Mouse (Mus musculus): ENCODE results near the gene Tada2a. TPM values are rescaled to one million over a fixed set of nuclear protein-coding genes. Genes with fewer than 3 reads are reported as not detected.

Gene Tada2a
- total and polyA plus RNA-seq, 2 experiments from 2014 or later: 20.3 to 25.9 TPM

DNA sequence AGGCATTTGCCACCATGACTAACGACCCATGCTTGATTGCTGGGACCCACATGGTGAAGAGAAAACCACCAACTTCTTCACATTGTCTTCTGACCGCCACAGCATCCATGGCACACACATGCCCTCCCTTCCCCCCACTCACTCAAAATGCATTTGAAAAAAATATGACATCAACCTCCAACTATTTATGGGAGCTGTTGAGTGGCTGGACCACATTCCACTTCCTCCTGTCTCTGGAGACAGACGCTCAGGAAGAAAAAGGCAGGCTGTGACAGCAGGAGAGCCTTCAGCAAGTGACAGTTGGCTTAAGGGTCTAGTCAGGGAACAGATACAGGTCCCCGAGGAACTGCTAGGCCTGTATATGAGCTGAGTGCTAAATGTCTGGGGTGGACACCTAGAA lies 49.5 kb downstream of the Tada2a start:
- ATAC-seq (ENCODE audit: low FRiP score) (no peak), DNase-seq (ENCODE audit: low spot score) (no peak)
- Histone ChIP-seq H3K27me3 (ENCODE audit: insufficient read depth, low read length) (no peaks in the 10 kb centered on the region), H3K27ac (ENCODE audit: low read depth, low read length) (no peak overlapping the region), H3K36me3 (ENCODE audit: insufficient read depth, low read length) (peaks cover 20% of the 10 kb centered on the region), H3K9me3 (ENCODE audit: low read length) (no peaks in the 10 kb centered on the region), H3K4me1 (ENCODE audit: insufficient read depth, low read length) (no peaks in the 10 kb centered on the region), H3K4me2 (ENCODE audit: low read depth, low read length, poor library complexity, severe bottlenecking) (no peak overlapping the region), H3K9ac (replicated peaks; ENCODE audit: low read length, poor library complexity, severe bottlenecking) (no peak overlapping the region), H3K4me3 (ENCODE audit: low read depth, low read length) (no peak overlapping the region)
- no peak for TF ChIP-seq CTCF (IDR thresholded peaks at IDR 0.05)
- WGBS: 87% methylated on average over 4 of the region's 4 CpGs

DNA sequence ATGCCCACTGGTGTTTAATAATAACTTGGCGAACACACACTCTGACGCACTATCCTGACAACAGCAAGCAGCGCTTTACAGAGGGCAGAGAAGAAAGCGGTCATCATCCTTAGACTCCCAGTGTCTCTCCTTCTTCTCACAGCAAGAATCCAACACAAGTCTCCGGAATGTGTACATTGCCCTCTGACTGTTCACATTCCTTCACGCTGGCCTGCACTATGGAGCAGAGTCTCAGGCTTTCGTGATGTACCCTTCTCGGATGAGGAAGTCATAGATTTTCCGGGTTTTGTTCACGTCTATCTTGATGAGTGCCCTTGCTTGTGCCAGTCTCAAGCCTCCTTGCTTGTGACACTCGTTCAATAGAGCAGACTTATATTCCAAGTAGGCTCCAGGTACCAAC lies 50.0 kb downstream of the Tada2a start:
- no peak overlapping the region for H3K4me3 ChIP-seq (ENCODE audit: low read depth, low read length)
- TF ChIP-seq CTCF (IDR thresholded peaks at IDR 0.05): no peak
- whole genome bisulfite sequencing: 93% methylated on average over 11 of the region's 11 CpGs

DNA sequence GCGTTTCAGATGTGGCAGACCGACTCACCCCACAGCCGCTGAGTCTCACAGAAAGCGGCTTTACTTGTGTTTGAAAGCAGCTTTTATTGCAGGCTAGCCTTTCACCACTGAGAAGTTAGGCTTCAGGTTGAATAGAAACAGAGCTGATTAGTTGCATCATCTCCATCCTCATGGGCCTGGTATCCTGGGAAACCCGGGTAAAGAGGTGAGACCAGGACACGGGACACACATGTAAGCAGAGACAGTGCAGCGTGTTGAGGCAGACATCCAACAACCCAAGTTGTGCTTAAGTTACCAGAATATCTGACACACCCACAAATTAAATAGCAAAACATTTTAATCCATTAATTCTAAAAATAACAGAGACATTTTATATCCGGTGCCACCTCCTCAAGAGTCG lies 50.8 kb downstream of the Tada2a start:
- DNase-seq (ENCODE audit: low spot score) (no peak), ATAC-seq (ENCODE audit: low FRiP score) (no peak)
- 92% methylated on average over 9 of the region's 9 CpGs for WGBS

More for the DNA sequence above, 50.0 kb downstream of the Tada2a start:
- Histone ChIP-seq H3K4me2 (ENCODE audit: low read depth, low read length, poor library complexity, severe bottlenecking) (no peak overlapping the region), H3K36me3 (ENCODE audit: insufficient read depth, low read length) (peaks cover 20% of the 10 kb centered on the region), H3K9me3 (ENCODE audit: low read length) (no peaks in the 10 kb centered on the region), H3K27ac (ENCODE audit: low read depth, low read length) (no peak overlapping the region), H3K27me3 (ENCODE audit: insufficient read depth, low read length) (no peaks in the 10 kb centered on the region), H3K9ac (replicated peaks; ENCODE audit: low read length, poor library complexity, severe bottlenecking) (no peak overlapping the region), H3K4me1 (ENCODE audit: insufficient read depth, low read length) (no peaks in the 10 kb centered on the region)
- ATAC-seq (ENCODE audit: low FRiP score): no peak
- no peak for DNase-seq (ENCODE audit: low spot score)

DNA sequence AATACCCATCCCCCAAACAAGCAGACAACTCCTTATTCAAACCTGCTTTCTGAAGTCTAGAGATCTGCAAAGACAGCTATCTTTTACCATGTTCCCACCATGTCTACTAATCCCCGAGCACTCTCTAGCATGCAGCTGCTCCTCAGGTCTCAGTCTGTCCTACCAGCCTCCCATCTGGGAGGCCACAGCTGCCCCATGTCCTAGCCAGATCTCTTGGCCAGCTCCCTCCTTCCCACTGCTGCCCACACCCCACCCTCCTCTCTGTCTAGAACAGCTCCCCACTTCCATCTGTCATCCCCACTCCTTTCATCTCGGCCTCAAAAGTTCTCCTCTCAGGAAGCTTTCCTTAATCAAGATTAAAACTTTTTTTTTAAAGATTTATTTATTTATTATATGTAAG lies 52.4 kb downstream of the Tada2a start:
- Histone ChIP-seq H3K4me1 (ENCODE audit: insufficient read depth, low read length) (0 out of 2 replicates have a peak, but pooled peaks cover 3% of the 10 kb centered on the region), H3K4me3 (ENCODE audit: low read depth, low read length) (no peak overlapping the region), H3K36me3 (ENCODE audit: insufficient read depth, low read length) (peaks cover 17% of the 10 kb centered on the region), H3K27me3 (ENCODE audit: insufficient read depth, low read length) (no peaks in the 10 kb centered on the region), H3K4me2 (ENCODE audit: low read depth, low read length, poor library complexity, severe bottlenecking) (no peak overlapping the region), H3K9ac (replicated peaks; ENCODE audit: low read length, poor library complexity, severe bottlenecking) (no peak overlapping the region), H3K27ac (ENCODE audit: low read depth, low read length) (no peak overlapping the region), H3K9me3 (ENCODE audit: low read length) (no peaks in the 10 kb centered on the region)
- 81% methylated on average over 2 of the region's 2 CpGs for WGBS
- DNase-seq (ENCODE audit: low spot score) (peak; percentile 19), ATAC-seq (ENCODE audit: low FRiP score) (no peak)
- no peak for TF ChIP-seq CTCF (IDR thresholded peaks at IDR 0.05)

More for the DNA sequence above, 50.8 kb downstream of the Tada2a start:
- H3K27ac ChIP-seq (ENCODE audit: low read depth, low read length): no peak overlapping the region
- TF ChIP-seq CTCF (IDR thresholded peaks at IDR 0.05): no peak
- no peak overlapping the region for H3K4me2 ChIP-seq (ENCODE audit: low read depth, low read length, poor library complexity, severe bottlenecking)
- no peaks in the 10 kb centered on the region for H3K4me1 ChIP-seq (ENCODE audit: insufficient read depth, low read length)
- no peaks in the 10 kb centered on the region for H3K9me3 ChIP-seq (ENCODE audit: low read length)
- H3K36me3 ChIP-seq (ENCODE audit: insufficient read depth, low read length): peaks cover 20% of the 10 kb centered on the region
- H3K9ac ChIP-seq (replicated peaks; ENCODE audit: low read length, poor library complexity, severe bottlenecking): no peak overlapping the region
- no peaks in the 10 kb centered on the region for H3K27me3 ChIP-seq (ENCODE audit: insufficient read depth, low read length)
- H3K4me3 ChIP-seq (ENCODE audit: low read depth, low read length): no peak overlapping the region

DNA sequence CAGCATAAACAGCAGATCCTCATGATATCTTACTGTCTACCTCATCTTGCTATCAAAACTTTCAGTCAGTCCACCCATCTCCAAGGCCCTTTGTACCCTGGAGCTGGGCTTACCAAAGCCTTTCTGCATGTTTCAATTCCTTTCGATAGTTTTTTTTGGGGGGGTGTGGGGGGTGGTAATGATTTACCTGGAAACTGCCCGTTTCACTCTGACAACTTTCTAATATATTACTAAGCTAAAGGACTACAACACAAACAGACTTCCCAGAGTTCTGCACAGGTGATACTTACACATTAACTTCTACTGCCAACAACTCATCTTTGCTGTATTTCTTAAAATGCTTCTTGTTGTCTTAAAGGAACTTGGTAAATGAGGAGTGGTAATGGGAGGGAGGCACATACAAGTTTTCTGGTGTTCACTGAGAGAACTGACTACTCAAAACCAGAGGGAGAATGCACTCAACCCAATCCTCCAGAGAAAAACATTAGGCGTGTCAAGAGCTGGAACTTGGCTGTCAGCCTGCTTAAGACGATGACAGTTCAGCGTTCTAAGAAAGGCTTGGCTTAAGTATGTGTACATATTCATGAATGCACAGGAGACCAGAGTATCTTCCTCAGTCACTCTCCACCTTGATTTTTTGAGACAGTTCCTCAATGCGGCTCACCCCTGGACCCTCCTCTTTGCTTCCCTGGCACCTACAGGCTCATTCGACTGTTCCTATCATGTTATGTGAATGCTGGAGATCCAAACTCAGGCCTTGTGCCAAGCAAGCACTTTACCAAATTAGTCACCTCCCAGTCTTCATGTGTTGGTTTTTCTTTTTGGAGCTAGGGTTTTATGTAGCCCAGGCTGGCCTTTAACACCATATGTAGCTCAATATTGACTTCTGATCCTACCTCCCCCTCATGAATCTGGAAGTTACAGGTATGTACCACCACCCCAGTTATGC lies 55.3 kb downstream of the Tada2a start:
- 71% methylated on average over 7 of the region's 7 CpGs for WGBS
- H3K9me3 ChIP-seq (ENCODE audit: low read length): no peaks in the 10 kb centered on the region
- no peak overlapping the region for H3K9ac ChIP-seq (replicated peaks; ENCODE audit: low read length, poor library complexity, severe bottlenecking)
- TF ChIP-seq CTCF (IDR thresholded peaks at IDR 0.05): no peak
- no peak overlapping the region for H3K4me2 ChIP-seq (ENCODE audit: low read depth, low read length, poor library complexity, severe bottlenecking)
- H3K4me1 ChIP-seq (ENCODE audit: insufficient read depth, low read length): 0 out of 2 replicates have a peak, but pooled peaks cover 3% of the 10 kb centered on the region
- H3K27ac ChIP-seq (ENCODE audit: low read depth, low read length): no peak overlapping the region
- no peak for ATAC-seq (ENCODE audit: low FRiP score)
- DNase-seq (ENCODE audit: low spot score): no peak
- 0 out of 2 replicates have a peak, but pooled peaks cover 2% of the 10 kb centered on the region for H3K27me3 ChIP-seq (ENCODE audit: insufficient read depth, low read length)
- no peak overlapping the region for H3K4me3 ChIP-seq (ENCODE audit: low read depth, low read length)
- H3K36me3 ChIP-seq (ENCODE audit: insufficient read depth, low read length): peaks cover 9% of the 10 kb centered on the region
